Mouse (Mus musculus) lung, adult 2 months (tissue): Measurements from ENCODE around the gene Katnbl1. TPM values are rescaled to one million over a fixed set of nuclear protein-coding genes. Genes with fewer than 3 reads are reported as not detected.

Experiments
- DNase-seq: peaks from one replicate; pipeline ENCODE4 v3.0.0; 2022
- H3K4me1 ChIP-seq: fragments of 200-500 bp; 2 replicates; pipeline ENCODE4 v1.6.1; 2011; ENCODE audit warnings: low read length; ENCODE audit not compliant: control insufficient read depth, insufficient read depth
- H3K4me3 ChIP-seq: fragments of 200-500 bp; replicated peaks from 2 replicates; pipeline ENCODE3; 2011; ENCODE audit warnings: low read depth, mild to moderate bottlenecking, control low read depth, low read length; ENCODE audit errors: extremely low read depth
- CTCF ChIP-seq: fragments of 200-500 bp; IDR thresholded peaks from 2 replicates; pipeline ENCODE4 v1.5.1; 2011; ENCODE audit warnings: mild to moderate bottlenecking, low read length, control low read depth; ENCODE audit not compliant: insufficient read depth
- POLR2A ChIP-seq: fragments of 200-500 bp; IDR thresholded peaks from 2 replicates; pipeline ENCODE4 v1.6.1; 2011; ENCODE audit warnings: low read depth, mild to moderate bottlenecking, control low read depth, low read length, borderline replicate concordance; ENCODE audit errors: extremely low read depth
- WGBS: fragments of 180-500 bp; shearing (Covaris S2); methylation state at CpG from one replicate; pipeline ENCODE4 v1.1.7; 2018; 5-methylcytosine and 5-hydroxymethylcytosine counted together
- polyA plus RNA-seq: library from polyadenylated mRNA; depleted of rRNA; stranded (reverse); fragments of >200 nt; gene quantifications from 2 replicates; pipeline ENCODE4 v1.2.3, GENCODE M21; 2012; rRNA removed

Gene Katnbl1
- polyA plus RNA-seq, result 1.2 and 2.3 TPM in 2 replicates

GRCm38 (mm10) chr2:112378973-112379898, at the start of gene Katnbl1:
Gene Katnbl1, plus strand, starts transcription at chr2:112379211.
- DNase-seq, result peak; percentile 93
- peak within 1 kb of the TSS; percentile 87 for H3K4me3 ChIP-seq
- no peaks in the 10 kb centered on the region; the same call in 1 of the 2 replicates for H3K4me1 ChIP-seq
- TF ChIP-seq CTCF (peak; percentile 65), POLR2A (peak; percentile 31; the same call in 1 of the 2 replicates)
- WGBS, result under 1% methylated on average over 71 of the region's 72 CpGs

DNA sequence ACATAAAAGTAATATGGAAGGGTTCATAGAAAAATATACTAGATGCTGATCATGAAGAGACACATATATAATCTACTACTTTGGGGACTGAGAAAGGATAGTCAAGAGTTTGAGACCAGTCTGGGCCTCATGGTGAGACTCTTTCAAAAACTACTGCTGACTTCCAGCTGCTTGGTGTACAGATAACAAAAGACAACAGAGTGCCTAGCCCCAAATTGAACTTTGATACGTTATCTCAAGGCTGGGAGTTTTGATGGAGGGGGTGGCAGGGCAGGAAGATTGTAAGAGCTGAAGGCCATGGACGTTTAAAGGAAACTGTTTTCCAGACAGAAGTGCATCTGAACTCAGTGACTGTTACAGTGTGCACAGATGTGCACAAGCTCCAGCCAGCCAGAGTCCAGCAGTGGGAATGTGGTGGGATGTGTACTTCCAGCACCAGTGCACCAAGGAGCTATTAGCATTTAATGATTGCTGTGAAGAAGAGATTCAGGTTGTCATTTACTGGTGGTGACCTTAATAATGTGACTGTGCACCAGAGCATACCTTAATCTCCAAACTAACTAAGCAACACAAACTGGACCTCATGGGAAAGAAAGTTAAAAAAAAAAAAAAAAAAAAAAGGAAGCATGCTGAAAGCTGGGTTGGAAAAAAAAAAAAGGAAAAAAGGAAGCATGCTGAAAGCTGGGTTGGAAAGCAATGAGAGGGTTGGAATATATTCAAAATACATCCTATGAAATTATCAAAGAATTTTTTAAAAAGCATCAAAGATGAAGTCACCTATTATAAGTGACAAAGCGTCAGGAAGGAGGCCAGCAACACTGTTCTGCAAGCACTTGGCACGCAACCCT, 46.7 kb upstream of the Katnbl1 start:
- 54% methylated on average over 4 of the region's 4 CpGs for whole genome bisulfite sequencing
- H3K4me1 ChIP-seq, result no peaks in the 10 kb centered on the region
- no peak for DNase-seq
- TF ChIP-seq CTCF (no peak), POLR2A (no peak)
- H3K4me3 ChIP-seq, result no peak overlapping the region

GRCm38 (mm10) chr2:112337211-112337610, 41.8 kb upstream of the Katnbl1 start:
- Histone ChIP-seq H3K4me1 (no peaks in the 10 kb centered on the region), H3K4me3 (no peak overlapping the region)
- DNase-seq, result no peak
- TF ChIP-seq POLR2A (no peak), CTCF (no peak)
- WGBS, result 90% methylated on average over 6 of the region's 6 CpGs

DNA sequence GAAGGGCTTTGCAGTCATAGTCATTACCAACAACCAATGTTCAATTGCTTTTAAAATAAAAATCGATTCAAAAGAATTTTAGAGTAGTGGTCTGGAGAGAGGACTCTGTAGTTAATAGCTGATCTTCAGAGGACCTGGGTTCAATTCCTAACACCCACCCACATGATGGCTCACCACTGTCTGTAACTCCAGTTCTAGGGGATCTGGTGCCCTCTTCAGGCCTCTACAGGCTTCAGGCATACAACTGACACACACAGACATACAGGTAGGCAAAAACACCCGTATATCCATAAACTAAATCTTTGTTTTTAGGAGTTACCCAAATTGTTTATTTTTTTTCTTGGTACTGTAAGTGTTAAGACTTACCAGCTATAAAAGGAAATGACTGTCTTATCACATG, 39.3 kb upstream of the Katnbl1 start:
- no peak overlapping the region for H3K4me3 ChIP-seq
- 87% methylated on average over 2 of the region's 2 CpGs for WGBS
- no peaks in the 10 kb centered on the region for H3K4me1 ChIP-seq
- no peak for TF ChIP-seq POLR2A
- TF ChIP-seq CTCF, result peak; percentile 35; the same call in 1 of the 2 replicates
- DNase-seq, result no peak

DNA sequence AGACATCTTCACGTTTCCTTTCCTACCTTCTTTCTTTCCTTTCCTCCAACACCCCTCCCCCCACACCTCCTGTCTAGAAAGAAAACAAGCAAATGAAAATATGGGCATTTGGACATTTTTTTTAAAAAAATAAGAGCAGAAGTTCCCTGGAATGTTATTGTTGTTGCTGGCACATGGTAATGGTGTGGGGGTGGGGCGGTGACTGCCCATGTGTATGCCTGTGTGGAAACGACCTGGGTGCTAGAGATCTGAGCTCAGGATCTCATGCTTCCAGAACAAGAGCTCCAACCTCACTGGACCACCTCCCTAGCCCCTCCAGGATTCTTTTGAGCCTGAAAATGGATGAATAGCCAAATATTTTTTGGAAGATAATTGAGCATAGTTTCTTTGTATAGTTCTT, 37.9 kb upstream of the Katnbl1 start:
- TF ChIP-seq CTCF, result no peak
- no peak for TF ChIP-seq POLR2A
- no peaks in the 10 kb centered on the region for H3K4me1 ChIP-seq
- 62% methylated on average over 3 of the region's 3 CpGs for WGBS
- no peak overlapping the region for H3K4me3 ChIP-seq
- no peak for DNase-seq

- 91% methylated on average over 3 of the region's 3 CpGs for WGBS
- no peak for DNase-seq
- TF ChIP-seq CTCF (no peak), POLR2A (no peak)
- H3K4me3 ChIP-seq, result no peak overlapping the region
- no peaks in the 10 kb centered on the region for H3K4me1 ChIP-seq
Observed at GRCm38 (mm10) chr2:112348246-112348645, 30.8 kb upstream of the Katnbl1 start.

- Histone ChIP-seq H3K4me3 (no peak overlapping the region), H3K4me1 (no peaks in the 10 kb centered on the region)
- no peak for DNase-seq
- TF ChIP-seq POLR2A, result no peak
- TF ChIP-seq CTCF, result no peak
- 89% methylated on average over 7 of the region's 7 CpGs for WGBS
Observed at GRCm38 (mm10) chr2:112353685-112354455, 25.1 kb upstream of the Katnbl1 start.

DNA sequence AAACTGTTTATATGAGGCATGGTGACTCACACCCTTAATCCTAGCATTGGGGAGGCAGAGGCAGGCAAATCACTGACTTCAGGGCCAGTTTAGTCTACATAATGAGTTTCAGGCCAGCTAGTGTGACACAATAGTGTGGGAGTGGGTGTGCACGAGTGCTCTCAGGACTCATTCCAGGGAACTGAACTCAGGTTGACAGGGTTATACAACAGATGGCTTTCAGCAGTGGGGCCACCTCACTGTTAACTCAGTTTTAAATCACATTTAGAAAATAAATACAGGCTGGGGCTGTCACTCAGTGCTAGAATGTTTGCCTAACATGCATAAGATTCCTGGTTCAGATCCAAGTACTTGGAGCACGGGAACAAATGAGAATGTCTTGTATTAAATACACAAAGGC, 19.4 kb upstream of the Katnbl1 start:
- 50% methylated on average over 2 of the region's 2 CpGs for WGBS
- DNase-seq, result peak; percentile 27

GRCm38 (mm10) chr2:112360012-112360780, 18.8 kb upstream of the Katnbl1 start:
- H3K4me1 ChIP-seq, result no peaks in the 10 kb centered on the region
- WGBS, result 68% methylated on average over 12 of the region's 12 CpGs
- DNase-seq, result no peak
- TF ChIP-seq CTCF (no peak), POLR2A (no peak)
- no peak overlapping the region for H3K4me3 ChIP-seq

More for the DNA sequence above, 19.4 kb upstream of the Katnbl1 start:
- H3K4me1 ChIP-seq, result no peaks in the 10 kb centered on the region
- no peak overlapping the region for H3K4me3 ChIP-seq
- no peak for TF ChIP-seq CTCF
- TF ChIP-seq POLR2A, result no peak
